Mouse (Mus musculus): ENCODE measurements at regions not wholly inside any gene's neighbourhood (a gene's known extent, or its start where the extent isn't known, plus 50 kb on each side); places are given as distances from the start of the nearest gene placed in this dataset.
"Not testable (repeated sequence)": the region's sequence is repeated elsewhere in the genome, so short reads cannot be mapped to it uniquely, and the experiment has no call there.

- H3K4me2 ChIP-seq, H3K9me3 ChIP-seq, H3K27me3 ChIP-seq, H3K4me1 ChIP-seq, H3K4me3 ChIP-seq, H3K27ac ChIP-seq, H3K36me3 ChIP-seq, H3K9ac ChIP-seq: not testable (repeated sequence)
- peak; percentile 64 for ATAC-seq (ENCODE audit: borderline replicate concordance, extremely low read depth, low FRiP score, low TSS enrichment)
- WGBS = 58% methylated on average over 3 of the region's 3 CpGs
Measured at GRCm38 (mm10) chr8:71823655-71824622, 57.9 kb upstream of the Zfp709 start.

- not testable (repeated sequence) for H3K36me3 ChIP-seq; H3K27me3 ChIP-seq; H3K4me1 ChIP-seq; H3K9ac ChIP-seq; ATAC-seq (ENCODE audit: borderline replicate concordance, extremely low read depth, low FRiP score, low TSS enrichment); H3K4me3 ChIP-seq; H3K4me2 ChIP-seq; H3K9me3 ChIP-seq; H3K27ac ChIP-seq
- 47% methylated on average over 1 of the region's 1 CpGs for WGBS
Measured at GRCm38 (mm10) chr8:71822749-71823148, 59.1 kb upstream of the Zfp709 start.

- not testable (repeated sequence) for H3K4me1 ChIP-seq, H3K27me3 ChIP-seq, H3K4me3 ChIP-seq, H3K4me2 ChIP-seq, H3K27ac ChIP-seq, H3K9ac ChIP-seq, H3K36me3 ChIP-seq, H3K9me3 ChIP-seq
- peak; percentile 27; the same call in 1 of the 2 replicates for ATAC-seq (ENCODE audit: borderline replicate concordance, extremely low read depth, low FRiP score, low TSS enrichment)
- WGBS = 81% methylated on average over 8 of the region's 8 CpGs
Measured at GRCm38 (mm10) chr8:71819936-71820335, 61.9 kb upstream of the Zfp709 start.

- peak; percentile 63; the same call in 1 of the 2 replicates for ATAC-seq (ENCODE audit: borderline replicate concordance, extremely low read depth, low FRiP score, low TSS enrichment)
- H3K36me3 ChIP-seq, H3K4me3 ChIP-seq, H3K27me3 ChIP-seq, H3K27ac ChIP-seq, H3K9ac ChIP-seq, H3K4me1 ChIP-seq, H3K4me2 ChIP-seq, H3K9me3 ChIP-seq: not testable (repeated sequence)
- 89% methylated on average over 9 of the region's 9 CpGs for WGBS
Measured at GRCm38 (mm10) chr8:71819381-71819780, 62.4 kb upstream of the Zfp709 start.

GRCm38 (mm10) chr8:71816272-71817034, 65.4 kb upstream of the Zfp709 start:
- H3K27ac ChIP-seq; H3K9ac ChIP-seq; H3K9me3 ChIP-seq; H3K27me3 ChIP-seq; H3K36me3 ChIP-seq; H3K4me1 ChIP-seq; H3K4me2 ChIP-seq; ATAC-seq (ENCODE audit: borderline replicate concordance, extremely low read depth, low FRiP score, low TSS enrichment); H3K4me3 ChIP-seq: not testable (repeated sequence)
- WGBS = 88% methylated on average over 20 of the region's 20 CpGs

- not testable (repeated sequence) for H3K36me3 ChIP-seq; H3K27ac ChIP-seq; ATAC-seq (ENCODE audit: borderline replicate concordance, extremely low read depth, low FRiP score, low TSS enrichment); H3K4me2 ChIP-seq; H3K9ac ChIP-seq; H3K4me1 ChIP-seq; H3K4me3 ChIP-seq; H3K9me3 ChIP-seq; H3K27me3 ChIP-seq
- WGBS = 88% methylated on average over 5 of the region's 5 CpGs
Measured at GRCm38 (mm10) chr8:71815813-71816212, 66.0 kb upstream of the Zfp709 start.

GRCm38 (mm10) chr8:71814740-71815514, 66.9 kb upstream of the Zfp709 start:
- not testable (repeated sequence) for H3K27ac ChIP-seq; H3K36me3 ChIP-seq; H3K4me1 ChIP-seq; H3K4me2 ChIP-seq; H3K9ac ChIP-seq; H3K9me3 ChIP-seq; ATAC-seq (ENCODE audit: borderline replicate concordance, extremely low read depth, low FRiP score, low TSS enrichment); H3K27me3 ChIP-seq; H3K4me3 ChIP-seq
- 85% methylated on average over 14 of the region's 14 CpGs for WGBS

GRCm38 (mm10) chr8:71813889-71814288, 67.9 kb upstream of the Zfp709 start:
- not testable (repeated sequence) for H3K27ac ChIP-seq; H3K9ac ChIP-seq; H3K36me3 ChIP-seq; H3K4me1 ChIP-seq; H3K27me3 ChIP-seq; ATAC-seq (ENCODE audit: borderline replicate concordance, extremely low read depth, low FRiP score, low TSS enrichment); H3K9me3 ChIP-seq; H3K4me3 ChIP-seq; H3K4me2 ChIP-seq
- 76% methylated on average over 4 of the region's 4 CpGs for WGBS

GRCm38 (mm10) chr8:71813239-71813638, 68.6 kb upstream of the Zfp709 start:
- not testable (repeated sequence) for H3K36me3 ChIP-seq; H3K4me1 ChIP-seq; H3K4me2 ChIP-seq; H3K9ac ChIP-seq; H3K9me3 ChIP-seq; H3K4me3 ChIP-seq; H3K27ac ChIP-seq; ATAC-seq (ENCODE audit: borderline replicate concordance, extremely low read depth, low FRiP score, low TSS enrichment); H3K27me3 ChIP-seq
- WGBS = 89% methylated on average over 8 of the region's 8 CpGs

GRCm38 (mm10) chr8:71807788-71808187, 74.0 kb upstream of the Zfp709 start:
- 26% methylated on average over 3 of the region's 4 CpGs for WGBS
- H3K9me3 ChIP-seq; H3K27ac ChIP-seq; H3K27me3 ChIP-seq; H3K9ac ChIP-seq; H3K4me3 ChIP-seq; ATAC-seq (ENCODE audit: borderline replicate concordance, extremely low read depth, low FRiP score, low TSS enrichment); H3K4me2 ChIP-seq; H3K4me1 ChIP-seq; H3K36me3 ChIP-seq: not testable (repeated sequence)

- not testable (repeated sequence) for H3K27ac ChIP-seq; H3K4me3 ChIP-seq; H3K27me3 ChIP-seq; ATAC-seq (ENCODE audit: borderline replicate concordance, extremely low read depth, low FRiP score, low TSS enrichment); H3K9me3 ChIP-seq; H3K4me2 ChIP-seq; H3K4me1 ChIP-seq; H3K36me3 ChIP-seq; H3K9ac ChIP-seq
- WGBS = 76% methylated on average over 1 of the region's 1 CpGs
Measured at GRCm38 (mm10) chr8:71804586-71804985, 77.2 kb upstream of the Zfp709 start.

GRCm38 (mm10) chr8:71802226-71802625, 76.7 kb upstream of the Fcho1 start:
- H3K27ac ChIP-seq, H3K9me3 ChIP-seq, H3K4me3 ChIP-seq, H3K36me3 ChIP-seq, H3K4me1 ChIP-seq, H3K9ac ChIP-seq, H3K27me3 ChIP-seq, H3K4me2 ChIP-seq: not testable (repeated sequence)
- 59% methylated on average over 2 of the region's 2 CpGs for WGBS
- ATAC-seq (ENCODE audit: borderline replicate concordance, extremely low read depth, low FRiP score, low TSS enrichment) = peak; percentile 73

Data from lung, embryonic 15.5 days (tissue).